Mouse (Mus musculus) ovary, postnatal 14 days (tissue): ENCODE data around the gene Nsun5.
"Not testable (repeated sequence)": the region's sequence is repeated elsewhere in the genome, so short reads cannot be mapped to it uniquely, and the experiment has no call there.

Experiments used
- DNase-seq: peaks from one replicate; pipeline ENCODE4 v3.0.0; 2022; ENCODE audit warnings: low spot score

Nsun5 gene

DNA sequence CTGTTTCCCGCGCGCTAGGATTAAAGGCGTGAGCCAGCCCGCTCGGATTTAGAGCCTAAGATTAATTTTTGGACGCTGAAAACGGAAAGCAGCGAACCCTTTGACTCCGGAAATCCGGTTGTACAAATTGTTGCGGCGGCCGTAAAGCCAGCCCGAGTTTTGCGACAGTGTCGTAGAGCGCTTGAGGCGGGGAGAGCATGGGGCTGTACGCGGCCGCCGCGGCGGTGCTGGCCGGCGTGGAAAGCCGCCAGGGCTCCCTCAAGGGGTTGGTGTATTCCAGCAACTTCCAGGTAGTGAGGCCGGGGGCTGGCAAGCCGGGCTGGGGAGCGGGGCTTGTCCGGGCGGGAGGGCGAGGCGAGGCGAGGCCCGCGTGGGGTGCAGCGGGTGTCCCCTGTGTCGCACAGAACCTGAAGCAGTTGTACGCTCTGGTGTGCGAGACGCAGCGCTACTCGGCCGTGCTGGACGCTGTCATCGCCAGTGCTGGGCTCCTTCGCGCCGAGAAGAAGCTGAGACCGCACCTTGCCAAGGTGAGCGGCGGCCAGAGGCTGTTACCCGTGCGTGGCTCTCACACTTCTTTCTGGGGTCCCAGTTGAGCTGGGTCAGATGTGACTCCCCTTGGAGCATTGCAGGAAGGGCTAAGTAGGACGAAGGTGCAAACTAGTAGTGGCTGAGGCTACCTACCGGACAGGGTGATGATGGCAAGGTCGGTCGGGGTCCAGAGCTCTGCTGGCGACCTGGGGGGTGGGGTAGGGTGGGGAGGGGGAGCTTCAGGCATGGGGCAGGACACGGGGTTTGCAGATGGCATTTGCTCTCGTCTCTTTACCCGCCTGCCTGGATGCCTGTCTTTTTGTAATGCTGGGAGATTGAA lies at the start of gene Nsun5:
Gene Nsun5 (plus strand): TSS at position 167 of the 868 bp plus-strand sequence.
- DNase-seq: peak; percentile 95

GRCm38 (mm10) chr5:135322197-135322596 lies 47.6 kb upstream of the Nsun5 start:
- no peak for DNase-seq

- DNase-seq: no peak
Observed at GRCm38 (mm10) chr5:135326121-135326659, 43.6 kb upstream of the Nsun5 start.

GRCm38 (mm10) chr5:135329471-135329870 lies 40.3 kb upstream of the Nsun5 start:
- DNase-seq: no peak

DNA sequence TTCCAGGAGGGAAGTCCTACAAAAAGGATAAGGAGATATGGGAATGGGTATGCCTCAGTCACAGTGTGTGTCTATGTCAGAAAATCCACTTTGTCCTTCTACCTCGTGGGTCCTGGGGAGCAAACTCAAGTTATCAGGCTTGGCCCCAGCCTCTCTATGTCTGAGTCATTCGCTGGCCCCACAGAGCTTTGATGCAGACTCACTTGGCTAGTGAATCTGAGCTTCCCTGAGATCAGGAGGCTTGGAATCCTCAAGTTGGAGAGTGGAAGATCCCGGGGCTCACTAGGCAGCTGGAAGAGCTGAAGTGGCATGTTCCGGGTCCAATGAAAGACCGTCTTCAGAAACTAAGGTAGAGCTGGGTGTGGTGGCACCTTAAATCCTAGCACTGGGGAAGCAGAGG lies 39.6 kb upstream of the Nsun5 start:
- DNase-seq: no peak

- no peak for DNase-seq
Observed at GRCm38 (mm10) chr5:135331161-135331560, 38.6 kb upstream of the Nsun5 start.

DNA sequence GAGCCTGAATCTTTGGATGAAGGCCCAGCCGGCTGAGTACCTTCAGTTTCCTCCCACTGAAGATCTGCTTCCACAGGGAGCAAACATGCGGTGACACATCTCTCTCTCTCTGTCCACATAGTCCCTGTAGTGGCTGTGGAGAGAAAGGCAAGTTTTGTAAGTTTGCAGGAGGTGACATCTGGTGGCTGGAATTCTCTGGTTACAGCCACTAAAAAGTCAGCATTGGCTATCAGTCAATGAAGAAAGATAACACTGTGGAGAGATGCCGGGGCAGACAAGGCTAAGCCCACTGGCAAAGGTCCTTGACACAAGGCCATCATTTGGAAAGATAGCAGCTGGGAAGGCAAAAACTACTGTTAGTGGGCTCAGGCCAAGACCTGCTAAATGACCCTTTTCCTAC lies 32.2 kb upstream of the Nsun5 start:
- no peak for DNase-seq

GRCm38 (mm10) chr5:135345989-135346388 lies 23.8 kb upstream of the Nsun5 start:
- no peak for DNase-seq

DNA sequence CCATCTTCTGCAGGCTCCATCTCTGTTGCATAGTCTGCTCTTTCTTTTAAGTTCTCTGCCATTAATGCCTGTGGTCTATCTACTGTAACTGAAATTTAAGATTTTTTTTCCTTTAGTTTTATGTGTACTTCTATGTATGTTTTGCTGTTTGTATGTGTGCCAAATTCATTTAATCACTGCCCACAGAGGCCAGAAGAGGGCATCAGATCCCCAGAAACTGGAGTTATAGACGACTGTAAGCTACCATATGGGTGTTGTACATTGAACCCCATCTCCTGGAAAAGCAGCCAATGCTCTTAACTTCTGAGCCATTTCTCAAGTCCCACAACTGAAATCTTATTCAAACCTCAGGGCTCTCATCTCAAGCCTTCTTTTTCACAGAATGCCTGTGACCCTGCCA lies 23.3 kb upstream of the Nsun5 start:
- no peak for DNase-seq

DNA sequence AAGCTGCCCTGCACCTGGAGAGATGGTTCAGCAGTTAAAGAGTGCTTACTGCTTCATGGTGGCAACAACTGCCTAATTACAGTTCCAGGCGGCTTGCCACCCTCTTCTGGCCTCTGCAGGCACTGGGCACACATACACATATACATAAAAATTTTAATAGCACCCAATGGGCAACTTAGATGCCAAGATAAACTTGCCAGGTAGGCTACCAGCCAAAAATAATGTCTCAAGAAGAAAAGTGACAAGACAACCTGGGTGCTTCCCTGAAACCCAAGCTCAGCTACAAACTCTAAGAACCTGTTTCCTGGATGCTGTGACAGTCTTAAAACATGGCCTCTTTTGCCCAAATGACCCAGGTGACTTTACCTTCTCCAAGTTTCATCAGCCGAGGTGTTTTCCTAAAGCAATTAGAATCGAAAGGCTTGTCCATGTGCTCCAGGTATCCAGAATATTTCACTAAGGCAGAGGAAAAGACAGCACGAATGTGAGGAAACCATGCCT lies 22.2 kb upstream of the Nsun5 start:
- no peak for DNase-seq

DNA sequence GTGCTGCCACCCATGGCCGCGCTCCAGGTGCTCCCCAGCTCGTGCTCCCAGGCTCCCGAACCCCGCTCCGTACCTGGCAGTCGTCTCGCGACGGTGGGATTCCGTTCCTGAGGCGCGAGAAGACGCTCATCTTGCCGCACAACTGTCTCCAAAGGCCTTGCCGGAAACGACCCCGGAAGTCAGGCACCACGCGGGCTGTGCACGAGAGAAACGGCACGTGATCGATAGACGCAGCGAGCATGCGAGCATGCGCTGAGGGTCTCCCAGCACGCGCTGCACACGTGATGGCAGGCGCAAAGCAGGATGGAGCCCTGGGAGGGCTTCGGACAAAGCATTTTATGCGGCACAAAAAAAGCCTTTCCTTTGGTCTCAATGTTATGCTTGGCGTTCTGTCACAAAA lies 19.9 kb upstream of the Nsun5 start, which contains the start of gene Fkbp6:
Gene Fkbp6 (minus strand): TSS at position 183 of the 400 bp plus-strand sequence.
- no peak for DNase-seq

GRCm38 (mm10) chr5:135351606-135352005 lies 18.1 kb upstream of the Nsun5 start:
- DNase-seq: no peak

- no peak for DNase-seq
Observed at GRCm38 (mm10) chr5:135352995-135353394, 16.8 kb upstream of the Nsun5 start, which contains the start of gene Trim50. Gene Trim50 (plus strand): TSS chr5:135353295.

GRCm38 (mm10) chr5:135353564-135353963 lies 16.2 kb upstream of the Nsun5 start:
- no peak for DNase-seq

GRCm38 (mm10) chr5:135356090-135356489 lies 13.7 kb upstream of the Nsun5 start:
- no peak for DNase-seq

- DNase-seq: no peak
Observed at GRCm38 (mm10) chr5:135357556-135357955, 12.2 kb upstream of the Nsun5 start.

DNA sequence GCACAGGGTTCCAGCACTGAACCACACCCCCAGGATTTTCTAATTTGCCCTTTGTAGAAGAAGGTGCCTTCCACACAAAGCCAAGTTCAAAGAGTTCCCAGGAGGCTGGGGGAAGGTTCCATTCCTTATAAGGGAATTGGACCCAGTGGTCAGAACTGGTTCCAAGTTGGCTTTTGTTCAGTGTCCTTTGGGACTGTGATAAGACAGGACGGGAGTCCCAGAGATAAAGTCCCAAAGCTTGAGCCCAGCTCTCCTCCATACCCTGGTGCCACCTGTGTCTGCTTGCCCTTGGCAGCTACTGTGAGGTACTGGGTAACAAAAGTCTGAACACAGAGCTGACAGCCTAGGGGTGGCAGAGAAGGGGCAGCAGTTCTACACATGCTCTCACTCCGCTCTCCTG lies 10.0 kb upstream of the Nsun5 start:
- no peak for DNase-seq

GRCm38 (mm10) chr5:135362572-135362971 lies 7.2 kb upstream of the Nsun5 start:
- no peak for DNase-seq

- DNase-seq: no peak
Observed at GRCm38 (mm10) chr5:135363540-135363939, 6.2 kb upstream of the Nsun5 start.

DNA sequence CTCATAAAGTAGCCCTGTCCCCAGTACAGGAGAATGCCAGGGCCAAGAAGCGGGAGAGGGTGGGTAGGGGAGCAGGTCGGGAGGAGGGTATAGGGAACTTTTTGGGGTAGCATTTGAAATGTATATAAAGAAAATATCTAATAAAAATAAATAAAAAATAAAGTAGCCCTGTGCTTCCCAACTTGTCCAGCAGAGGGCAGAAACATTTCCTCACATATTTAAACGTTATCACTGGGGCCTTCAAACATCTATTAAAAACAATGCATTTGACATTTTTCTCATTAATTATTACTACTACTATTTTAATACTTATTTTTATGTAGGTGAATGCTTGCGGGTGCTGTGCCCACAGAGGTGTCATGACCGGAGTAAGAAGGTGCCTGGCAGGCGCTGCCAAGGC lies 1.9 kb upstream of the Nsun5 start:
- no peak for DNase-seq

DNA sequence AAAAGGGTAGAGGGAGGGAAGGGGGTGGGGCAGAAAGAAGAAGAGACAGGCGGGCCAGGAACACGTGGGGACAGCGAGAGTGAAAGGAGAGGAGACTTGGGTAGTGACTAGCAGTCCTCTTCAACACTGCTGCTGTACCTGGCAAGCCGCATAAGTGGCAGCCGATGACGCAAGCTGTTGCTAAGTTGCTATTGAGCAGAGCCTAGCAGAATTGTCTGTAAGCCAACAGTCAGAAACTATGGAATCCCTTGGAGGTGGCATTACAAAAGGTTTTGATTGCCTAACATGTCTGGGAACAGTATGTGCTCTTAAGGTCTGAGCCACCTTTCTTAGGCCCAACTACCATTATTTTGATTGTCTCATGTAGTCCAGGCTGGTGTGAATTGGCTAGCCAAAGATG lies 1.4 kb upstream of the Nsun5 start:
- no peak for DNase-seq

- not testable (repeated sequence) for DNase-seq
Observed at GRCm38 (mm10) chr5:135369196-135369595, 557 bp upstream of the Nsun5 start.

DNA sequence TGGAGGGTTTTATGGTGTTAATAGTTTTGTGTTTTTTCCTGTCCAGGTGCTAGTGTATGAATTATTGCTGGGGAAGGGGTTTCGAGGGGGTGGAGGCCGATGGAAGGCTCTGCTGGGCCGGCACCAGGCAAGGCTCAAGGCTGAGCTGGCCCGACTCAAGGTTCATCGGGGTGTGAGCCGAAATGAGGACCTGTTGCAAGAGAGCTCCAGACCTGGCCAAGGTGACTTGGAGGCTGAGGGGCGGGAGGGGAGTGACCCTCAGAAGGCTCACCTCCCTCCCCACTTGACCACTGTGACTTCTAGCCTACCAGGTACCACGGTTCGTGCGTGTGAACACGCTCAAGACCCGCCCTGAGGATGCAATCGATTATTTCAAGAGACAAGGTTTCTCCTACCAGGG lies 1.4 kb downstream of the Nsun5 start:
- DNase-seq: no peak
